8 mouse cellular contexts compared by ENCODE assay signal in genomic region chr1:59915843-59916610, GRCm38 (mm10). TPM values are rescaled to one million over a fixed set of nuclear protein-coding genes. Genes with fewer than 3 reads are reported as not detected.
DNase-seq lines count a peak whose midpoint lies in the region; ATAC-seq and TF ChIP-seq lines count a peak whose summit lies in the region.

No protein-coding gene starts in this region.

- no peaks in the 10 kb centered on the region for H3K36me3 ChIP-seq in neural tube, embryonic 12.5 days
- H3K36me3 ChIP-seq in liver, embryonic 13.5 days, result no peaks in the 10 kb centered on the region
- H3K36me3 ChIP-seq in stomach, postnatal 0 days (ENCODE audit: control insufficient read depth, insufficient read depth, low read length), result no peaks in the 10 kb centered on the region

- no peak for TF ChIP-seq EP300 in stomach, postnatal 0 days (optimal IDR thresholded peaks at IDR 0.05)

- no peak overlapping the region for H3K9ac ChIP-seq in neural tube, embryonic 12.5 days
- no peak overlapping the region for H3K9ac ChIP-seq in liver, embryonic 13.5 days
- no peak overlapping the region for H3K9ac ChIP-seq in stomach, postnatal 0 days (ENCODE audit: low read length)

- no peaks in the 10 kb centered on the region for H3K27me3 ChIP-seq in neural tube, embryonic 12.5 days (replicated peaks)
- no peaks in the 10 kb centered on the region for H3K27me3 ChIP-seq in liver, embryonic 13.5 days
- H3K27me3 ChIP-seq in stomach, postnatal 0 days (ENCODE audit: control insufficient read depth, insufficient read depth, low read length), result no peaks in the 10 kb centered on the region

- WGBS in neural tube, embryonic 12.5 days, result 87% methylated on average over 10 of the region's 10 CpGs
- 83% methylated on average over 10 of the region's 10 CpGs for WGBS in liver, embryonic 13.5 days (ENCODE audit: insufficient replicate concordance)
- WGBS in stomach, postnatal 0 days, result 51% methylated on average over 10 of the region's 10 CpGs

- H3K27ac ChIP-seq in neural tube, embryonic 12.5 days, result no peak overlapping the region
- 0 out of 2 replicates have a peak overlapping the region, but pooled peaks have one; percentile 21 for H3K27ac ChIP-seq in liver, embryonic 13.5 days
- H3K27ac ChIP-seq in stomach, postnatal 0 days (replicated peaks), result no peak overlapping the region

- TF ChIP-seq CTCF in stomach, postnatal 0 days (IDR thresholded peaks at IDR 0.05; ENCODE audit: low read depth), result no peak

- DNase-seq in heart, adult 18-20 months, result peak; percentile 31
- no peak for DNase-seq in heart, adult 8-10 months (ENCODE audit: low spot score)
- no peak for DNase-seq in neural tube, embryonic 10.5 days (ENCODE audit: extremely low spot score, low spot score)
- no peak for DNase-seq in liver, embryonic 13.5 days
- peak; percentile 37 for DNase-seq in stomach, postnatal 0 days (ENCODE audit: low spot score)
- DNase-seq in layer of hippocampus, adult 9-10 months (ENCODE audit: low spot score), result no peak

- no peak for ATAC-seq in neural tube, embryonic 12.5 days (ENCODE audit: low FRiP score, low read depth)
- no peak for ATAC-seq in liver, embryonic 13.5 days (ENCODE audit: low read depth)
- ATAC-seq in stomach, postnatal 0 days (ENCODE audit: low FRiP score, low TSS enrichment), result no peak
- no peak for ATAC-seq in granulocyte monocyte progenitor cell, adult 5-6 weeks (replicated peaks; ENCODE audit: poor library complexity, severe bottlenecking)

- H3K4me1 ChIP-seq in neural tube, embryonic 12.5 days, result peaks cover 19% of the 10 kb centered on the region
- H3K4me1 ChIP-seq in liver, embryonic 13.5 days (replicated peaks), result peaks cover 51% of the 10 kb centered on the region
- 0 out of 2 replicates have a peak, but pooled peaks cover 3% of the 10 kb centered on the region for H3K4me1 ChIP-seq in stomach, postnatal 0 days (replicated peaks; ENCODE audit: control insufficient read depth, insufficient read depth)

- no peak overlapping the region for H3K4me3 ChIP-seq in neural tube, embryonic 12.5 days
- no peak overlapping the region for H3K4me3 ChIP-seq in liver, embryonic 13.5 days (replicated peaks)
- H3K4me3 ChIP-seq in stomach, postnatal 0 days (ENCODE audit: low read depth, low read length), result no peak overlapping the region

- no peaks in the 10 kb centered on the region for H3K9me3 ChIP-seq in neural tube, embryonic 12.5 days
- no peaks in the 10 kb centered on the region for H3K9me3 ChIP-seq in liver, embryonic 13.5 days (replicated peaks)
- H3K9me3 ChIP-seq in stomach, postnatal 0 days (ENCODE audit: control insufficient read depth, low read length), result no peaks in the 10 kb centered on the region

- 0 out of 2 replicates have a peak overlapping the region, but pooled peaks have one; percentile 89 for H3K4me2 ChIP-seq in neural tube, embryonic 12.5 days (replicated peaks)
- H3K4me2 ChIP-seq in liver, embryonic 13.5 days, result peak overlapping the region; percentile 97; the same call in 1 of the 2 replicates
- peak overlapping the region; percentile 23; the same call in 1 of the 2 replicates for H3K4me2 ChIP-seq in stomach, postnatal 0 days (replicated peaks; ENCODE audit: low read depth)

RNA-seq across cellular contexts. Expression of gene Fam117b, which starts 3.2 kb away (rescaled TPM):
- total RNA-seq in heart, adult 18-20 months (2021), result 10 to 100 TPM; 24.1 to 37.5 TPM
- total RNA-seq in heart, adult 8-10 months (2022), result 10 to 100 TPM; 12.8 to 16.0 (median 15.8) TPM
- polyA plus RNA-seq in neural tube, embryonic 12.5 days (2016; fragmentation: Nextera tagmentation; extraction: Ambion mirVana), result 29.7 and 31.1 TPM in 2 replicates
- 2.5 and 2.9 TPM in 2 replicates for polyA plus RNA-seq in liver, embryonic 13.5 days (2015; fragmentation: Nextera tagmentation; extraction: Ambion mirVana)
- polyA plus RNA-seq in stomach, postnatal 0 days (2015; fragmentation: Nextera tagmentation; extraction: Ambion mirVana), result 4.1 and 4.3 TPM in 2 replicates
- 19.9 and 21.0 TPM in 2 replicates for total RNA-seq in granulocyte monocyte progenitor cell, adult 5-6 weeks (2014; fragmentation: Nextera tagmentation)
- 25.5 and 25.6 TPM in 2 replicates for total RNA-seq in granulocyte monocyte progenitor cell, adult 5-6 weeks (2017)

Comparison
In these comparisons a context has a peak if more than half of its experiments do, and no peak if none do; other contexts are left out.
1. DNase-seq: peak in heart, adult 18-20 months (2 of 2) and stomach, postnatal 0 days (single experiment); none in heart, adult 8-10 months (single experiment), neural tube, embryonic 10.5 days (single experiment), liver, embryonic 13.5 days (single experiment) and layer of hippocampus, adult 9-10 months (single experiment).
2. H3K4me2 ChIP-seq: peak in every context shown above with its lines; median percentile 97 in liver, embryonic 13.5 days; 89 in neural tube, embryonic 12.5 days; 23 in stomach, postnatal 0 days.